Mouse (Mus musculus) heart, postnatal 0 days (tissue): Measurements from ENCODE around the gene Ccnd3.

ENCODE experiments used
- CTCF ChIP-seq: IDR thresholded peaks from 2 replicates; pipeline ENCODE4 v1.5.1; 2016; ENCODE audit warnings: antibody characterized with exemption, control low read depth, low read depth
- EP300 ChIP-seq: IDR thresholded peaks from 2 replicates; pipeline ENCODE4 v1.6.1; 2016; ENCODE audit warnings: antibody characterized with exemption, low read depth

GRCm38 (mm10) chr17:47470121-47470520, 34.7 kb upstream of the Ccnd3 start:
- no peak for TF ChIP-seq CTCF
- no peak for TF ChIP-seq EP300
